Mouse (Mus musculus): Measurements from ENCODE around the gene Sept10. TPM values are rescaled to one million over a fixed set of nuclear protein-coding genes. Genes with fewer than 3 reads are reported as not detected.
A peak's percentile ranks its signal among the peaks of the same experiment; 100 is the strongest.

Gene Sept10
- polyA plus RNA-seq, 1 experiment from 2014 or later: 44.0 TPM

DNA sequence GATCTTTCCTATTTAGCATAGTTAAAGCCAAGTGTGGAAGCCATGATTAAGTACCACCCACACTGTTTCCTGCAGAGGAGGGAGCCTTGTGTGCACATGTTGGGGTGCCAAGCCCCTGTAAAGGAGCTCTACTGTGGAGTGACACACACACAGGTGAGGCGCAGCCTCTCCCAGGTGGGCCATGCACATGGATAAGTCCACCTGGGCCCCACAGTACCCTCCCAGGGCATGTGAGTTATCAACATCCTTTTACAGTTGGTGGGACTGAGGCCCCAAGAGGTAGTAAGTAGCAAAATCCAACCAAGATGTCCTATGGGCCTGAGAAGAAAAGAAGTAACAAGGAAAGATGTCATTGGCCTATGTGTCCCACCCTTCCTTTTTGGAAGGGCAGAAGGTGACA lies 102.6 kb downstream of the Sept10 start:
- no peak overlapping the region for H3K9ac ChIP-seq
- no peaks in the 10 kb centered on the region for H3K9me3 ChIP-seq
- no peak for ATAC-seq (ENCODE audit: insufficient number of reproducible peaks, low FRiP score, low TSS enrichment, low read depth)
- no peak overlapping the region for H3K27ac ChIP-seq
- H3K4me3 ChIP-seq: no peak overlapping the region
- no peaks in the 10 kb centered on the region for H3K36me3 ChIP-seq
- H3K4me1 ChIP-seq: no peaks in the 10 kb centered on the region; the same call in 1 of the 2 replicates
- WGBS: 100% methylated on average over 1 of the region's 1 CpGs
- no peaks in the 10 kb centered on the region for H3K27me3 ChIP-seq
- H3K4me2 ChIP-seq: no peak overlapping the region

DNA sequence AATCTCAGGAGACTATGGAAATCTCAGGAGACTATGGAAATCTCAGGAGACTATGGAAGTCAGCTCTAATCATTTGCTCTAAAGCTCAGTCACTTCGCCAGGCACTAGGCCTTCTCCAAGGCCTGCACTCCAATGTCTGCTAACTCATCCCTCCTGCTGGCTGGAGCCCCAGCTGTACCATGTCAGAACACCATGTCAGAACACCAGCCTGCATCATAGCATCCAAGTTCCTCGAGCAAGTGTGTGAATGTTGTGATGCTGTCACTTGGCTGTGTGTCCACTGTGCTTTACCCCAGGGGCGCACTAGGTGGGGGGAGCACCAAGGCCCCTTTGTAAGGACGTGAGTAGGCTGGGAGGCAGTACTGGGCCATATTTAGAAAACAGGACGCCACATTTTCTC lies 104.1 kb downstream of the Sept10 start:
- no peaks in the 10 kb centered on the region for H3K9me3 ChIP-seq

DNA sequence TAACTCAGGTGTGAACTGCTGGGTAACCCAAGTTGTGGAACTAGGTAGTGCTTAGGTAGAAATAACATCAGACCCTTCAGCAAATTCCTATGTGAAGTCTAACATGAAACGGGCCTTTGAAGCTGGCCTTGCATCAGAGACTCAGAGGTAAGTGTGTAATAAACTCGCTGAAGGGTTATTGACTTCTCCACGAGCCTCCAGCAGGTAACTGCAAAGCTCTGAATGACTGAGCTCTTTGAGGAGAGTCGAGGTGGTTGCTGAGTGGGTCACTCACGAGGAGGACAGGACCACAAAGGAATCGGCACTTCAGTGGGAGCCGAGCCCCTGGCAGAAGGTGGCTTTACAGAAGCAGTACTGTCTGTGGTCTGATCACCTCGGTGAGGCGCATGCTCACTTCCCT lies 105.3 kb downstream of the Sept10 start:
- no peaks in the 10 kb centered on the region for H3K27me3 ChIP-seq
- H3K36me3 ChIP-seq: no peaks in the 10 kb centered on the region
- no peaks in the 10 kb centered on the region; the same call in 1 of the 2 replicates for H3K4me1 ChIP-seq
- H3K27ac ChIP-seq: no peak overlapping the region
- ATAC-seq (ENCODE audit: insufficient number of reproducible peaks, low FRiP score, low TSS enrichment, low read depth): no peak
- WGBS: 60% methylated on average over 9 of the region's 9 CpGs
- H3K4me3 ChIP-seq: no peak overlapping the region
- H3K9me3 ChIP-seq: no peaks in the 10 kb centered on the region
- no peak overlapping the region for H3K4me2 ChIP-seq
- no peak overlapping the region for H3K9ac ChIP-seq

More for the DNA sequence above, 104.1 kb downstream of the Sept10 start:
- H3K4me1 ChIP-seq: no peaks in the 10 kb centered on the region; the same call in 1 of the 2 replicates
- no peak for ATAC-seq (ENCODE audit: insufficient number of reproducible peaks, low FRiP score, low TSS enrichment, low read depth)
- H3K27me3 ChIP-seq: no peaks in the 10 kb centered on the region
- H3K4me3 ChIP-seq: no peak overlapping the region
- no peak overlapping the region for H3K9ac ChIP-seq
- H3K27ac ChIP-seq: no peak overlapping the region
- H3K4me2 ChIP-seq: no peak overlapping the region
- 78% methylated on average over 5 of the region's 5 CpGs for WGBS
- no peaks in the 10 kb centered on the region for H3K36me3 ChIP-seq

DNA sequence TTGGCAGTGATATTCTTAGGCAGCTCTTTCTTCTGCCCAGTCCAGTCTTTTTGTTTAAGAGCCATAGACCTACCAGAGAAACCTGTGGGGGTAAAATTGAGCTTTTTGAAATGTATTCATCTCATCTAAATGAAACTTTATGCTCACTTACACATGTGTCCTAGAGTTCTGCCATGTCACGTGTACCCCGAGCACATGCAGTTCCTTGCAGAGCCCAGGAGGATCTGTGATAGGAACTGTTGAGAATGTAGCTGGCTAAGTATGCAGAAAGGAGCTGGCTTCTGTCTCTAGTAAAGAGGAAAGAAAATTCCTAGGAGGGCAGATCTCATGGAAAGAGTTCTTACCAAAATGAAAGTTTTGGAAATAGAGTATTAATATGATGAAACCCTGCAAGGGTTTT lies 106.0 kb downstream of the Sept10 start:
- 91% methylated on average over 2 of the region's 2 CpGs for WGBS
- ATAC-seq (ENCODE audit: insufficient number of reproducible peaks, low FRiP score, low TSS enrichment, low read depth): no peak

DNA sequence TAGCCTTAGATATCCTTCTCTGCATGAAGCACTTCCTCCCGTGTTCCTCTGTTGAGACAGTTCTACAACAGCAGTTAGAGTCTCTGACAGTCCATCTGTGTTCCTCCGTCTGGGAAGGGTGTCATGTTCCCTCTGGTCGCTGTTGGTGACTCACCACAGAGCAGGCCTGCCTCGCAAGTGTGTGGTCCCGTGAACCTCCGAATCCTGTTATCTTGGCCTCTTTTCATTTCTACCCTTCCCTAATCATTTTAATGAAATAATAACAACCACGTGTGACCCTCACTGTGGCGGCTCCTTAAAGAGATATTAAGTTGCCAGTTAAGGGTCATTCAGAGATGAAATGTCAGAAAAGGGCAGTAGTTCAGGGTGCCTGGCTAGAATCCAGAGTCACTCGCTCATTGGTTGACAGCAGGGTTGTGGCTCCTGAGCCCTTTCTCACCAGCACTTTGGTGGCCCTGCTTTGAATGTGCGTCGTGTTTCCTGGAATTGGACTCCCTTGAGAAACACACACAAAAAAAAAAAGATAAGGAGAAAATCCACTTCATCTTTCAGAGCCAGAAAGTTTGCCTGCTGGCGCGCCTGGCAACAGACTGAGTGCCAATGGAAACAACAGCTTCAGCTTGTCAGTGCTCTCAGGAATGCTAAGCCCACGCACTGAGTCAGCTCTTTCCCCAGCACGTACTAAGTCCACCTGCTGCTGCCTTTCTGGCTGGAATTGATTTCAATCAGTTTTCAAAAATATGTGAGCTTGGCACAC lies 106.9 kb downstream of the Sept10 start:
- WGBS: 29% methylated on average over 15 of the region's 15 CpGs
- Histone ChIP-seq H3K9me3 (no peaks in the 10 kb centered on the region), H3K9ac (no peak overlapping the region), H3K27me3 (no peaks in the 10 kb centered on the region), H3K4me1 (no peaks in the 10 kb centered on the region; the same call in 1 of the 2 replicates), H3K4me2 (no peak overlapping the region), H3K36me3 (peaks cover 3% of the 10 kb centered on the region; the same call in 1 of the 2 replicates), H3K27ac (no peak overlapping the region), H3K4me3 (no peak overlapping the region)
- 0 out of 2 replicates have a peak, but pooled peaks have one; percentile 32 for ATAC-seq (ENCODE audit: insufficient number of reproducible peaks, low FRiP score, low TSS enrichment, low read depth)

More for the DNA sequence above, 106.0 kb downstream of the Sept10 start:
- no peaks in the 10 kb centered on the region; the same call in 1 of the 2 replicates for H3K4me1 ChIP-seq
- no peak overlapping the region for H3K4me3 ChIP-seq
- H3K36me3 ChIP-seq: peaks cover 2% of the 10 kb centered on the region; the same call in 1 of the 2 replicates
- no peak overlapping the region for H3K27ac ChIP-seq
- H3K9ac ChIP-seq: no peak overlapping the region
- no peaks in the 10 kb centered on the region for H3K9me3 ChIP-seq
- no peak overlapping the region for H3K4me2 ChIP-seq
- no peaks in the 10 kb centered on the region for H3K27me3 ChIP-seq

DNA sequence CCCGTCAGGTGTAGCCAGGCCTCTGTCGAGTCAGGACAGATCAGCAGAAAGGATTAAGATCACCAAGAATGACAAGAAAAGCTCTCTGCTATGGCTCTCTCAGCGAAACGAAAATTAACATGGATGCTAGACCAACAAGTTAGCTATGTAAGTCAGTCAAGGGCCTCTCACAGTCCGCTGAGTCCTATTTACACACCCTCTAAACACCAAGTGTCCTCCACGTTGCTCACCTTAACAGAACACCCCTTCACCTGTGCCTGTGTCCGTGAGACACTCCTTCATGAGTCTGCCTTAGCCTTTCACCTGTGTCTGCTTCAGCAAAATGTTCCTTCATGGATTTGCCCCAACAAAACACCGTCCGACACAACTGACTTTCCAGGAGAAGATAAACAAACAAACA lies 108.3 kb downstream of the Sept10 start:
- no peak overlapping the region for H3K9ac ChIP-seq
- peaks cover 3% of the 10 kb centered on the region; the same call in 1 of the 2 replicates for H3K36me3 ChIP-seq
- no peak overlapping the region for H3K4me3 ChIP-seq
- H3K9me3 ChIP-seq: no peaks in the 10 kb centered on the region
- no peaks in the 10 kb centered on the region for H3K27me3 ChIP-seq
- ATAC-seq (ENCODE audit: insufficient number of reproducible peaks, low FRiP score, low TSS enrichment, low read depth): no peak
- H3K4me1 ChIP-seq: no peaks in the 10 kb centered on the region; the same call in 1 of the 2 replicates
- no peak overlapping the region for H3K27ac ChIP-seq
- no peak overlapping the region for H3K4me2 ChIP-seq
- 90% methylated on average over 9 of the region's 9 CpGs for WGBS

DNA sequence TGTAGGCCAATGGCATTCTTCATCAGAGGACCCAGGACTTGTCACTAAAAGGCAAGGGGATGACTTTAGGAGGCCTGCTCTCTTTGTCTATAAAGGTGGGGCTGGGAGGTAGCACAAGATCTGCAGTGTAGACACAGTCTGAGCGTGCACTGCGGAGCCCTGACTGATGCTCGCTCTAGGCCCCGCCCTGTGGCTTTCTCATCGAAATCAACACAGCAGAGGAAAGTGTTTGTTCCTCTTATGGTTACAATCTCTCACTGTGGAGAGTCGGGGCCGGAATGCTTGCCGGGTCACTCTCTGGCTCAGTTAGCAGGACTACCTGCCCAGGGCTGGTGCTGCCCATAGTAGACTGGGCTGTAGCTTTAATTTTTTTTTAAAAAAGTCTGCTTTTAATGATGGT lies 108.9 kb downstream of the Sept10 start:
- H3K9me3 ChIP-seq: no peaks in the 10 kb centered on the region
- no peaks in the 10 kb centered on the region; the same call in 1 of the 2 replicates for H3K4me1 ChIP-seq
- no peaks in the 10 kb centered on the region for H3K27me3 ChIP-seq
- no peak for ATAC-seq (ENCODE audit: insufficient number of reproducible peaks, low FRiP score, low TSS enrichment, low read depth)
- peaks cover 3% of the 10 kb centered on the region; the same call in 1 of the 2 replicates for H3K36me3 ChIP-seq
- H3K27ac ChIP-seq: no peak overlapping the region
- no peak overlapping the region for H3K4me3 ChIP-seq
- no peak overlapping the region for H3K9ac ChIP-seq
- 89% methylated on average over 8 of the region's 8 CpGs for WGBS
- H3K4me2 ChIP-seq: no peak overlapping the region

DNA sequence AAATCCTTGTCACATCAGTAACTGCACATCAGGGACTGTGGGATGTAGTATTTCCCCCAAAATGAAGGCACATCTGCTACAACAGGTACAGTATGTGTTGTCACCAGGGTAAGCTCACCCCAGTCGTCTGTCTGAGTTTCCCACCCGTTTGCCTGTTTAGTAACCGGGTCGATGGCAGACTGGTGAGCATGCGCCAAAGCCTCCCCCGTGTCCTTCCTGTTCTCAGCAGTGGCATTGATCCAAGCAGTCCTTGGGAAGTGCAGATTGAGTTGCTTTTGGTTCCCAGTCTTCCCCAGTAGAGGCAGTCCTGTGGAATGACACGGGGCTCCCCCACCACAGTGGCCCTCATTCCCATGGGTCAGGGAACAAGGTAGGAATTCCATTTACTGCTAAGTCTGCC lies 111.3 kb downstream of the Sept10 start:
- H3K36me3 ChIP-seq: peaks cover 3% of the 10 kb centered on the region; the same call in 1 of the 2 replicates
- no peaks in the 10 kb centered on the region for H3K9me3 ChIP-seq
- 92% methylated on average over 7 of the region's 7 CpGs for WGBS
- no peaks in the 10 kb centered on the region for H3K27me3 ChIP-seq
- H3K4me1 ChIP-seq: no peaks in the 10 kb centered on the region; the same call in 1 of the 2 replicates
- H3K27ac ChIP-seq: no peak overlapping the region
- H3K4me3 ChIP-seq: no peak overlapping the region
- ATAC-seq (ENCODE audit: insufficient number of reproducible peaks, low FRiP score, low TSS enrichment, low read depth): no peak
- no peak overlapping the region for H3K9ac ChIP-seq
- H3K4me2 ChIP-seq: no peak overlapping the region

DNA sequence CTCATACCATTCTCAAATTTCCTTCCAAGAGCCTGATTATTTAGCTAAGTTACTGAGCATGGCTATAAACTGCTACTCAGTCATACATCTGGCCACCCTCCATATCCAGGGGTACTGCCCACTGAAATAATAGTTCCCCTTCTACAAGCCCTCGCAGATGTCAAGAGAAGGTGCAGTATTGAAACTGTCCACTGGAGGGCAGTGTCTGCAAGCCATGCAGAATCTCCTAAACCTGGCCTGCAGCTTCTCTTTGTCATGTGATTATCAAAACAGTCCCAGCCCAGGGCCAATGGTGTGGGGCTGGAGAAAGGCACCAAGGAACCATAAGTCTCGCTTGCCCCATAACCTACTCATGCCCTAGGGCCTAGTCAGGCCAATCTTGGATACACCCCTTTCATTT lies 112.6 kb downstream of the Sept10 start:
- no peak overlapping the region for H3K4me2 ChIP-seq
- H3K27me3 ChIP-seq: no peaks in the 10 kb centered on the region
- no peak overlapping the region for H3K27ac ChIP-seq
- H3K36me3 ChIP-seq: peaks cover 3% of the 10 kb centered on the region; the same call in 1 of the 2 replicates
- H3K9ac ChIP-seq: no peak overlapping the region
- H3K4me1 ChIP-seq: no peaks in the 10 kb centered on the region
- ATAC-seq (ENCODE audit: insufficient number of reproducible peaks, low FRiP score, low TSS enrichment, low read depth): no peak
- no peaks in the 10 kb centered on the region for H3K9me3 ChIP-seq
- 23% methylated on average over 2 of the region's 2 CpGs for WGBS
- no peak overlapping the region for H3K4me3 ChIP-seq

DNA sequence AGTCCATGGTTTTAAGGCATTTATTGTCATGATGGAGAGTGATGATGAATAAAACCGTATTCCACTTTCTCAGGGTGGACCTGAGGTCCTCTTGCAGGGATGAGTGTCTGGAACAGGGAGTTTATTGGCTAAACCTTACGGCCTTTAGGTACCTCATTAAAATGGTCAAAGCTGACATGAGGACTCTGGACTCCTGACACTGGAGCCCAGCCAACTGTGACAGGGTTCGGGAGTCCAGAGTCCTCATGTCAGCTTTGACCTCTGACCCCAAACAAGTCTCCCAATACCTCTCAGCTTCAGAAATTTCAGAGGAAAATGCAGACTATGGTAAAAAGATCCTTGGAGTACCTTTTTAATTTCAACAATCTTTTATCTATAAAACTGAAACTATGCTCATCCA lies 115.0 kb downstream of the Sept10 start:
- no peak overlapping the region for H3K27ac ChIP-seq
- H3K9ac ChIP-seq: no peak overlapping the region
- H3K9me3 ChIP-seq: no peaks in the 10 kb centered on the region
- H3K27me3 ChIP-seq: no peaks in the 10 kb centered on the region
- H3K4me1 ChIP-seq: no peaks in the 10 kb centered on the region
- H3K4me3 ChIP-seq: no peak overlapping the region
- WGBS: 58% methylated on average over 3 of the region's 3 CpGs
- ATAC-seq (ENCODE audit: insufficient number of reproducible peaks, low FRiP score, low TSS enrichment, low read depth): no peak
- peaks cover 3% of the 10 kb centered on the region; the same call in 1 of the 2 replicates for H3K36me3 ChIP-seq
- H3K4me2 ChIP-seq: no peak overlapping the region

DNA sequence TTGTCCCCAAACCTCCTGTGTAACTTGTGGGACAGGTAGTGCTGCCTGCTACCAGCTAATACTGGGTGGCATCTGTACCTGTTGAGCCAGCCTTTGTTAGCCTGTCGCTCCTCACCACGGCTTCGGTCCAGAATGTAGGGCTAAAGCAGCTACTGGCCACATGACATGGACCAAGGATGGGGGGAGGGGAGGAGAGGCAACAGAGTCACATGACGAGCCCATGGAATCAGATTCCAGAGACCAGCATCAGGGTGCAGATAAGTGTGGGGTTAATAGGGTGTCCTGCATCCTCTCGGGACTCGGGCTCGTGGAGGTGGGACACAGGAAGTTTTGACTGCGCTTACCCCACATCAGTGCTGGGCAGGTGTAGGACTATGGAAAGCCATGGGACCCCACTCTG lies 115.8 kb downstream of the Sept10 start:
- Histone ChIP-seq H3K4me2 (no peak overlapping the region), H3K4me3 (no peak overlapping the region), H3K27me3 (no peaks in the 10 kb centered on the region), H3K27ac (no peak overlapping the region), H3K9ac (no peak overlapping the region), H3K9me3 (no peaks in the 10 kb centered on the region), H3K4me1 (no peaks in the 10 kb centered on the region), H3K36me3 (peaks cover 3% of the 10 kb centered on the region; the same call in 1 of the 2 replicates)
- no peak for ATAC-seq (ENCODE audit: insufficient number of reproducible peaks, low FRiP score, low TSS enrichment, low read depth)
- WGBS: 75% methylated on average over 8 of the region's 8 CpGs

DNA sequence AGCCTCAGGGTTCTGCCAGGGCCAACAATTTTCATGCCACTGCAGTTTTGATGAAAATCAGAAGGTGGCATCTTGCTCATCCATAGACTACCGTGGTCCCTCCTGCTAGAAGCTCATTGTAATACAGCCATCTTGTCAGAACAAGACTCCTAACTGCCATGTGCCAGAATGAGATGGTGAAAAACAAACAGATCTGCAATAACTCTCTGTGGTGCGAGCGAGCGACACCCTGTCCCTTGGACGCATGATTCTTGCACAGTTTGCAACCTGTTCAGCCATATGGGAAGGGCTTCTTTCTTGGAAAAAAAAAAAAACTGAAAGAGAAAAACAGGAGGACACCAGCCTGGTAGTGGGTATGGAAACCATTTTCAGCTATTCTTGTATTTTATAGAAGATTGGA lies 117.0 kb downstream of the Sept10 start:
- no peaks in the 10 kb centered on the region for H3K9me3 ChIP-seq
- no peak for ATAC-seq (ENCODE audit: insufficient number of reproducible peaks, low FRiP score, low TSS enrichment, low read depth)
- no peaks in the 10 kb centered on the region for H3K36me3 ChIP-seq
- 88% methylated on average over 5 of the region's 5 CpGs for WGBS
- H3K9ac ChIP-seq: no peak overlapping the region
- no peak overlapping the region for H3K4me2 ChIP-seq
- no peak overlapping the region for H3K4me3 ChIP-seq
- H3K27me3 ChIP-seq: no peaks in the 10 kb centered on the region
- H3K4me1 ChIP-seq: no peaks in the 10 kb centered on the region
- no peak overlapping the region for H3K27ac ChIP-seq
